Mouse (Mus musculus): ENCODE measurements around the gene Prrt1. TPM values are rescaled to one million over a fixed set of nuclear protein-coding genes. Genes with fewer than 3 reads are reported as not detected.
A peak's percentile ranks its signal among the peaks of the same experiment; 100 is the strongest.

Gene Prrt1
- 100 to 1,000 TPM; 157 to 158 TPM for total RNA-seq (2021)

- DNase-seq (ENCODE audit: extremely low spot score in 1 of 2, low spot score in 2 of 2), result peak in 1 of 2 experiments; percentile 69
- intact Hi-C loops (cut with DNase I), result no loop called here
Measured at GRCm38 (mm10) chr17:34629221-34629751, at the start of gene Prrt1. Gene Prrt1, plus strand, starts transcription at chr17:34629533.

GRCm38 (mm10) chr17:34582528-34582927 lies 46.8 kb upstream of the Prrt1 start:
- no peak for DNase-seq (ENCODE audit: extremely low spot score in 1 of 2, low spot score in 2 of 2)
- intact Hi-C loops (cut with DNase I), result no loop called here

- intact Hi-C loops (cut with DNase I), result no loop called here
- peak in 1 of 2 experiments; percentile 63 for DNase-seq (ENCODE audit: extremely low spot score in 1 of 2, low spot score in 2 of 2)
Measured at GRCm38 (mm10) chr17:34583397-34583796, 45.9 kb upstream of the Prrt1 start.

- intact Hi-C loops (cut with DNase I), result no loop called here
- DNase-seq (ENCODE audit: extremely low spot score in 1 of 2, low spot score in 2 of 2), result peak in 1 of 2 experiments; percentile 50
Measured at GRCm38 (mm10) chr17:34583819-34584218, 45.5 kb upstream of the Prrt1 start.

- intact Hi-C loops (cut with DNase I), result no loop called here
- DNase-seq (ENCODE audit: extremely low spot score in 1 of 2, low spot score in 2 of 2), result no peak
Measured at GRCm38 (mm10) chr17:34585121-34585520, 44.2 kb upstream of the Prrt1 start.

GRCm38 (mm10) chr17:34585877-34586771 lies 43.2 kb upstream of the Prrt1 start:
- intact Hi-C loops (cut with DNase I), result no loop called here

GRCm38 (mm10) chr17:34586796-34587422 lies 42.4 kb upstream of the Prrt1 start:
- intact Hi-C loops (cut with DNase I), result no loop called here
- DNase-seq (ENCODE audit: extremely low spot score in 1 of 2, low spot score in 2 of 2), result peak; percentile 86 to 95

More at GRCm38 (mm10) chr17:34585877-34586771, 43.2 kb upstream of the Prrt1 start:
- DNase-seq (ENCODE audit: extremely low spot score in 1 of 2, low spot score in 2 of 2), result peak in 1 of 2 experiments; percentile 63

- peak; percentile 94 to 99 for DNase-seq (ENCODE audit: extremely low spot score in 1 of 2, low spot score in 2 of 2)
- intact Hi-C loops (cut with DNase I), result no loop called here
Measured at GRCm38 (mm10) chr17:34587423-34587811, 41.9 kb upstream of the Prrt1 start.

- intact Hi-C loops (cut with DNase I), result no loop called here
- no peak for DNase-seq (ENCODE audit: extremely low spot score in 1 of 2, low spot score in 2 of 2)
Measured at GRCm38 (mm10) chr17:34587814-34588213, 41.5 kb upstream of the Prrt1 start.

- intact Hi-C loops (cut with DNase I), result no loop called here
- DNase-seq (ENCODE audit: extremely low spot score in 1 of 2, low spot score in 2 of 2), result no peak
Measured at GRCm38 (mm10) chr17:34588767-34589166, 40.6 kb upstream of the Prrt1 start.

- intact Hi-C loops (cut with DNase I), result no loop called here
- DNase-seq (ENCODE audit: extremely low spot score in 1 of 2, low spot score in 2 of 2), result no peak
Measured at GRCm38 (mm10) chr17:34589206-34589605, 40.1 kb upstream of the Prrt1 start.

GRCm38 (mm10) chr17:34589681-34590101 lies 39.6 kb upstream of the Prrt1 start, which contains the start of gene Gpsm3:
Gene Gpsm3, plus strand, starts transcription at chr17:34589806.
- intact Hi-C loops (cut with DNase I), result no loop called here
- peak in 1 of 2 experiments; percentile 83 for DNase-seq (ENCODE audit: extremely low spot score in 1 of 2, low spot score in 2 of 2)

- DNase-seq (ENCODE audit: extremely low spot score in 1 of 2, low spot score in 2 of 2), result peak in 1 of 2 experiments; percentile 46
- intact Hi-C loops (cut with DNase I), result no loop called here
Measured at GRCm38 (mm10) chr17:34590154-34590987, 39.0 kb upstream of the Prrt1 start.

- DNase-seq (ENCODE audit: extremely low spot score in 1 of 2, low spot score in 2 of 2), result peak in 1 of 2 experiments; percentile 61
- intact Hi-C loops (cut with DNase I), result no loop called here
Measured at GRCm38 (mm10) chr17:34591029-34591993, 38.0 kb upstream of the Prrt1 start, which contains the start of gene Pbx2. Gene Pbx2, plus strand, starts transcription at chr17:34591266.

- intact Hi-C loops (cut with DNase I), result no loop called here
- peak; percentile 79 to 97 for DNase-seq (ENCODE audit: extremely low spot score in 1 of 2, low spot score in 2 of 2)
Measured at GRCm38 (mm10) chr17:34591994-34592375, 37.3 kb upstream of the Prrt1 start.

GRCm38 (mm10) chr17:34592581-34593549 lies 36.5 kb upstream of the Prrt1 start:
- peak in 1 of 2 experiments; percentile 51 for DNase-seq (ENCODE audit: extremely low spot score in 1 of 2, low spot score in 2 of 2)
- intact Hi-C loops (cut with DNase I), result no loop called here
